Mouse (Mus musculus): ENCODE data around the gene N4bp3.
"Not testable (repeated sequence)": the region's sequence is repeated elsewhere in the genome, so short reads cannot be mapped to it uniquely, and the experiment has no call there.

Gene N4bp3

DNA sequence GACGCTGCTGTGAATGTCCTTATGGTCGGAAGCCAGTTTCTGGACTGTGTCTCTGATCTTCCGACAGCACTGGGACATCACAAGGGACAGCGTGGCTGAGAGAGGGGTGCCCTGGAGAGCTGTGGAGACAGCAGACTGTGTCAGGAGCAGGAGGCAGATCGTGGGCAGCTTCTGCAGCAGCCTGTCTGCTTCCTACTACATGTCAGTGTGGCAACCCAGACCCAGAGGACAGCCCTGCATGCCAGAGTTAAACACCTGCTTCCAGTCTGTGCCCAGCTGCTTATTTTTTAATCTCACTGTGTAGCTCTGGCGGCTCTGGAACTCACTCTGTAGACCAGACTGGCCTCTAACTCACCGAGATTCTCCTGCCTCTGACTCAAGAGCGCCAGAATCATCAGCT is 22.7 kb downstream of the N4bp3 start:
- DNase-seq = no peak

DNA sequence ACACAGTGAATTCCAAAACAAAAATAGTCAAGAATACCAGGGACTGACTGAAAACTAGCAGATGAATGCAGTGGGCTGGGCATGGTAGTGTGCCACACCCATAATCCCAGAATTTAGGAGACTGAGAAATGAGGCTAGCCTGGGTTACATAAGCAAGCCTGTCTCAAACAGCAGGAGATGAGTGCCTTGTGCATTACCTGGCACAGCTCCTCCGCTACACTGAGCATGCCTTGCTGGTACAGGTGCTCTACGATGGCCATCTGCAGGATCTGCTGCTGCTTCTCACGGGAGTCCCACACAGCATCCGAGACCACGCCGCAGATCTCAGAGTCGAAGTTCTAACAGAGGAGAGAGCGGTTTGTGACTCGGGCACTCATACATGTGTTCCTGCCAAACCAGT is 23.2 kb downstream of the N4bp3 start:
- DNase-seq = peak in 1 of 2 experiments; percentile 41

DNA sequence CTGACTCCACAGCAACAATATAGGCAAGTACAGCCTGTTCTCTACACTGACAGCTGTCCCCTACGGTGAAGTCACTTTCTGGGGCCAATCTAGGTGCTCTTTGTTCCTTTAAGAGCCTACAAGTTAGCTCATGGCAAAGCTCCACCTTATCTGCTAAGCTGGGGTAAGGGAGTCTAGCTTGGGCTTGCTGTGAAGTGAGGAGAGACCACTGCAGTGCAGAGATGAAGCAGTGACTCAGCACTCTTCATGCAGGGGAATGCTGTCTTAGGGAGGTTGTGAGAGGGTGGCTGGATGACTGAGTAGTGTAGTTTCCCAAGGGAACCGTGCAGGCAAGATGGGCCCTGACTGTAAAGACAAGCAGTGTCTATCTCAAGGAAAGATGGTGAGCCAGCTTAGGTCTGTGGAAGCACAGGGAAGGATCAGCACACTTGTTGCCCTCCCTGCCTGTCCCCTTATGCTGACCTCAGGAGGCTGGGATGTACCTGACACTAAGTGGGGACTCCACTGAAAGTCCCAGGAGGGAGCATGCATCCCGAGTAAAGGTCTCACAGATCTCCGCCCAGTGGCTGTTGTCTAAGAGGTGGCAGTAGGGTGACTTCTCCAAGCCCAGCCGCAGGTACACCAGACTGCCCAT is 25.3 kb downstream of the N4bp3 start:
- no peak for DNase-seq

GRCm38 (mm10) chr11:51622971-51623491 is 27.6 kb downstream of the N4bp3 start:
- peak in 1 of 2 experiments; percentile 33 for DNase-seq

DNA sequence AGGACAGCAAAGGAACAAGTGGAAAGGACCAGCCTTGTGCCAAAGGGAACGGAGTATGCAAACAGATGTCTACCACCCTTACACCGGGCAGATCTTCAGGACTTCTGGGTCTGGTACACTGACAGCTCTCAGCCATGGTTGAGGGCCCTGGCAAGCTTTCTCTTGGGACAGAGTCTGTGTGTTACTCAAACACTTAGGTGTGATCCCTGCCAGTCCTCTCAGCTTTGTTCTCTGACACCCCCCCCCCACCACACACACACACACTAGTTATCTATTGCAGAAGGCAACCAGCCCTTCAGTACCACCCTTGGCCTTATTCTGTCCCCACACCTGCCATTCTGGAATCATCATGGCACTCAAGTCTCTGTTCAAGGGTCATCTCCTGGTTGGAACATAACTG is 28.9 kb downstream of the N4bp3 start:
- no peak for DNase-seq

GRCm38 (mm10) chr11:51620084-51620483 is 30.6 kb downstream of the N4bp3 start:
- DNase-seq = no peak

- peak; percentile 88 to 95 for DNase-seq
Measured at GRCm38 (mm10) chr11:51619409-51620060, 31.1 kb downstream of the N4bp3 start, which contains the start of gene Nhp2. TSS of gene Nhp2 (plus strand) at chr11:51619735.

DNA sequence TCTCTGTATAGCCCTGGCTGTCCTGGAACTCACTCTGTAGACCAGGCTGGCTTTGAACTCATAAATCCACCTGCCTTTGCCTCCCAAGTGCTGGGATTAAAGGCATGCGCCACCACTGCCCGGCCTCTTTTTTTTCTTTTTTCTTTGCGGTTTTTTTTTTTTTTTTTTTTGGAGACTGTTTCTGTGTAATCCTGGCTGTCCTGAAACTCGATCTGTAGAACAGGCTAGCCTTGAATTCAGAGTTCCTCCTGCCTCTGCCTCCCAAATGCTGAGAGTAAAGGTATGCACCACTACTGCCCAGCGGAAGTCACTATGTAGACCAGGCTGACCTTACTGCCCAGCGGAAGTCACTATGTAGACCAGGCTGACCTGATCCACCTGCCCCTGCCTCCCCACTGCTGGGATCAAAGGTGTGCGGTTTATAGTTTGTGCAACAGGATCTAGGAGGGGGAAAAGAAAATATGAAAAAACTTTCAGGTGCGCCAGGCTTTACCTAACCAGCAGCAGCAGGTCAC is 31.7 kb downstream of the N4bp3 start:
- no peak for DNase-seq

GRCm38 (mm10) chr11:51617693-51618092 is 32.9 kb downstream of the N4bp3 start:
- DNase-seq = peak; percentile 59 to 82

DNA sequence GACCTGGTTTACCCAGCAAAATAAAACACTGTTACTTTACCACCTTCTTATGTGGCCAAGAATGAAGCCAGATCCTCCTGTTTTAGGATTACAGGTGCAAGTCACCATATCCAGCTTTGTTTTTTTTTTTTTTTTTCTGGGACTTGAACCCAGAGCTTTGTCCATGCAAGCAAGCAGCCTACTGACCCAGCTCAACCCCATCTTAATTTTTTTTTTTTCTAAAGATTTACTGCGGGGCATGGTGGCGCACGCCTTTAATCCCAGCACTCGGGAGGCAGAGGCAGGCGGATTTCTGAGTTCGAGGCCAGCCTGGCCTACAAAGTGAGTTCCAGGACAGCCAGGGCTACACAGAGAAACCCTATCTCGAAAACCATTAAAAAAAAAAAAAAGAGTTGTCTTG is 34.5 kb downstream of the N4bp3 start:
- not testable (repeated sequence) for DNase-seq

GRCm38 (mm10) chr11:51615601-51616000 is 35.0 kb downstream of the N4bp3 start:
- peak; percentile 37 to 60 for DNase-seq

DNA sequence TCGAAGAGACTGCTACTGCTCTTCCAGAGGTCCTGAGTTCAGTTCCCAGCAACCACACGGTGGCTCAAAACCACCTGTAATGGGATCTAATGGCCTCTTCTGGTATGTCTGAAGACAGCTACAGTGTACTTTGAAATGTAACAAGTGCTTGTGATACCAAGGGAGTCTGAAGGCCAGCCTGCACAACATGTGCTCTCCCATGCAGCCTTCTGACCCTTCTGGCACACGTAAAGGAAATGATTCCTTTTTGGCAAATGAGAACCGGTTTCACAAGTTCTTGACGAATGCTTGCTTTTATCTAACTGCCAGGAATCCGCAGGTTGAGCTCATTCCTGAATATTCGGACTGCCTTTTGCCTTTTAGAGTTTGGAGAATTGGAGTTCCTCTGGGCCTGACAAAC is 35.5 kb downstream of the N4bp3 start:
- no peak for DNase-seq

DNA sequence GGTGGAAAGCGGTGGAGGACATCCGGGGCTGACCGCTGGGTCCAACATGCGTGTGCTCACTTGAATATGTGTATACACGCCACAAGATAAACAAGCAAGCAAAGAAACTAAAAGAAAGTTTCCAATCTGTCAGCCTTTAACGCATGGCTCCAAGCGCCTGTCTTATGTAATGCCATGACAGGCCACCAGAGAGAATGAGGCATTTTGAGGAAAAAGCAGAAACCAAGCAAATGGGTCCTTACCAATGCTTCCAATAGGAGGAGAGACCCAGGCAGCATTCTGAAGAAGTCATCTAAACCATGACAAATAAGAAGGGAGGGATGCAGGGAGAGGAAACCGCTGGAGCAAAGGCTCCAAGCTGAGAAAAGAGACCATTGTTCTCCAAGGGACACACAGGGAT is 36.4 kb downstream of the N4bp3 start:
- no peak for DNase-seq

DNA sequence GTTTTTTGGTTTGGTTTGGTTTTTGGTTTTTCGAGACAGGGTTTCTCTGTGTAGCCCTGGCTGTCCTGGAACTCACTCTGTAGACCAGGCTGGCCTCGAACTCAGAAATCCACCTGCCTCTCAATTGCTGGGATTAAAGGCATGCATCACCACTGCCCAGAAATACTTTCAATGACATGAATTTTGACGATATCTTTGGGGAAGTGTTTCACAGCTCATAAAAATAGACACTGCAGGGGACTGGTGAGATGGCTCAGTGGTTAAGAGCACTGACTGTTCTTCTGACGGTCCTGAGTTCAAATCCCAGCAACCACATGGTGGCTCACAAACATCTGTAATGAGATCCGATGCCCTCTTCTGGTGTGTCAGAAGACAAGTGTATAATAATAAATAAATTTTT is 40.7 kb downstream of the N4bp3 start:
- not testable (repeated sequence) for DNase-seq

- no peak for DNase-seq
Measured at GRCm38 (mm10) chr11:51609266-51609909, 41.3 kb downstream of the N4bp3 start.

- no peak for DNase-seq
Measured at GRCm38 (mm10) chr11:51607096-51607738, 43.4 kb downstream of the N4bp3 start.

DNA sequence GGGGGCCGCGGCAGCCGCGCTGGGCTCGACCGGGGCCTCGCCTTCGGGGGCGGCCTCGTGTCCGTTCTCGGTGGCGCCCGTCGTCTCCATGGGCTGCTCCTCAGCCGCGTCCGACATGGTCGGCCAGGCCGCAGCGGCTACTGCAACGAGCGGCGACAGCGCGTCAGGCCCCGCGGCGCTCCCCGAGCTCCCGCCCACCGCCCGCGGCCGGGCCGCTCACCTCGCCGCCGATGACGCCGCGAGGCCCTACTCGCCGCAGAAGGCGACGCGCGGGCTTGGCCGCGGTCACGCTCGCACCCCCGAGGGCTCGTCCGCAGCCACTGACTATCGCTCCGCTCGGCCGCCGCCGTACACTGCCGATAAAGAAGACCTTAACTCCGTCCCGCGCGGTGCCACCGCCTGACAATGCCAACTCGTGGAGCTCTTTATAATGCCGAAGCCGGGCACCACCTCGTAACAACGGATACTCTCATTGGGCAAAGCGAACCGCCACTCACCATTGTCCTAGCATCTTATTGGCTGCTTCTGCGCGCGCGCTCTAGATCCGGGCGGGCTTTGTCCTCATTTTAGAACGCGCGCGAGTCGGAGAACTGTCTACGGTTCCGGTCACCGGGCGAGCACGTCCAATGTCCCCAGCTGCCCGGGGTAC is 44.1 kb downstream of the N4bp3 start, which contains the start of gene Hnrnpab:
TSS of gene Hnrnpab (minus strand) at position 401 of the 649 bp plus-strand sequence.
- DNase-seq = peak; percentile 97 to 98

- DNase-seq = peak; percentile 84 to 88
Measured at GRCm38 (mm10) chr11:51605602-51606446, 44.8 kb downstream of the N4bp3 start.

DNA sequence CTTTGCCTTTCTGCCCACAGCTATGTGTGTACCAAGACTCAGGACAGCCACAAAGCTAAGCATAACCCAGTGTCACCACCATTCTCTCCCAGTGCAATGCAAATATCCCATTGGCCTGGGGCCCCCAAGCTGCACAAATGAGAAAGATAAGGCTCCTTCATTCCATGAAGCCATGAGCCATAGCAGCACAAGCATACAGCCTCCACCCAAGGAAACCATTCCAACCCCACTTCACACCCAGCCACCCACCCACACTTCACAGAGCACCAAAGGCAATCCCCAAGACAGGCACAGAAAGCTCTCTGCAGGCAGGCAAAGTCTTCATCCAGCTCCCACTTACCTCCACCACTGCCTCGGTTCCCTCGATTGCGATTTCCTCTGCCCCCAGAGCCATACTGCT is 48.4 kb downstream of the N4bp3 start:
- no peak for DNase-seq

DNA sequence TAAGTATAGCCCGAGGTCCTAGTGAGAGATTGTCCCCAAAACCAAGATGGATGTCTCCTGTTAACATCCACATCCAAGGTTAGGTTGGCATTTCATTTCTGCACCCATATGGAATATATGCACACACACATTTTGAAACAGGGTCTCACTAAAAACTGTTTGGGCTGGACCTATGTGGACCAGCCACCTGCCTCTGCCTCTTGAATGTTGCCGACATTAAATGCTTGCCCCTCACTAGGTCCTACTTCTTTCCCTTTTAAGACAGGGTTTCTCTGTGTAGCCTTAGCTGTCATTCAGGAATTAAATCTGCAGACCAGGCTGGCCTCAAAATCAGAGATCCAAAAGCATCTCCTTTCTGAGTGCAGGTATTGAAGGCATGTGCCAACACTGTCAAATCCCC is 53.1 kb downstream of the N4bp3 start:
- no peak for DNase-seq

GRCm38 (mm10) chr11:51595459-51596083 is 55.1 kb downstream of the N4bp3 start:
- no peak for DNase-seq
